Mouse (Mus musculus) left cerebral cortex, adult 18-20 months (tissue): Measurements from ENCODE around the gene Themis. TPM values are rescaled to one million over a fixed set of nuclear protein-coding genes. Genes with fewer than 3 reads are reported as not detected.

Experiments
- DNase-seq, 2 experiments: peaks; one replicate each; pipeline ENCODE4 v3.0.0; 2021 to 2022; ENCODE audit warnings: low spot score in 2 of 2, mixed read lengths in 1 of 2
- long read RNA-seq, 2 experiments: library from polyadenylated mRNA; stranded (forward); transcript quantifications; one replicate each; pipeline ENCODE4 v2.0.0; 2021
- total RNA-seq, 2 experiments: library from RNA; stranded (reverse); gene quantifications; 2 replicates each; pipeline ENCODE4 v1.2.3; 2021

Gene Themis
- total RNA-seq: under 1 TPM in 1 of 2 experiments, not detected in 1; 0.37 TPM
- long read RNA-seq, experiment 1: 0 reads
- long read RNA-seq, experiment 2: 0 reads

- DNase-seq: no peak
These were observed at the start of gene Themis for GRCm38 (mm10) chr10:28668261-28668660. Gene Themis, plus strand, starts transcription at chr10:28668360.

DNA sequence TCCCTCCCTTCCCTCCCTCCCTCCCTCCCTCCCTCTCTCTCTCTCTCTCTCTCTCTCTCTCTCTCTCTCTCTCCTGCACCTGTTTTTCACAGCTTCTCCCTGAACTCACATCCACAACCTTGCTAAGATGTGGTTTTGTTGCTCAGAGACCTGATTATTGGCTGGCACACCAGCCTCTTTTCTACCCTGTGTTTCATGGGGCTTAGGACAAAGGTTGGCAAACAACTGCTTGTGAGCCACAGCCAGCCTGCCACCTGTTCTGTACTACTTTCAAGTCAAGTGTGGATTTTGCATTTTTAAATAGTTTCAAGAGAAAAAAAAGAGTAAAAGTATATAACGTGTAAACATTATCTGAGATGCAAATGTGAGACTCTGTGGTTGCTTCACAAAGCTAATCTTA, 48.7 kb upstream of the Themis start:
- DNase-seq: no peak

DNA sequence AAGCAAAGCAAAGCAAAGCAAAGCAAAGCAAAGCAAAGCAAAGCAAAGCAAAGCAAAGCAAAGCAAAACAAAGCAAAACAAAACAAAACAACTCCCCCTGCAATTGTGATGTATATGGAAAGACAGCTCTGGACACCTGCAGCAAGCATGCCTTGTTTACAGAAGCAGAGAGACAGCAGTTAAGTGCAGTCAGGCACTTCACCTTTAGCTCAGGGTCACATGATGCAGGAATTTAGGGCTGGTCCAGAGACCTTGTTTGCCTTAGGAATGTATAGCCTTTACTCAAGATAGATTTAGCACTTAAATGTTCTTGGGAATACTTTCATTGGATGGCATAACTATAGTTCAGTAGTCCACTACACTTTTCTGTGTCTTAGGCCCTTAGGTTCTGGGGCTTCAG, 32.1 kb upstream of the Themis start:
- DNase-seq: no peak

GRCm38 (mm10) chr10:28641887-28642286, 26.3 kb upstream of the Themis start:
- DNase-seq: no peak

- DNase-seq: no peak
These were observed 20.3 kb upstream of the Themis start for GRCm38 (mm10) chr10:28647855-28648254.

- DNase-seq: no peak
These were observed 18.9 kb upstream of the Themis start for GRCm38 (mm10) chr10:28649109-28649899.

- no peak for DNase-seq
These were observed 18.3 kb upstream of the Themis start for GRCm38 (mm10) chr10:28649900-28650160.

- DNase-seq: no peak
These were observed 16.2 kb upstream of the Themis start for GRCm38 (mm10) chr10:28651910-28652309.

- no peak for DNase-seq
These were observed 13.4 kb upstream of the Themis start for GRCm38 (mm10) chr10:28654733-28655132.

DNA sequence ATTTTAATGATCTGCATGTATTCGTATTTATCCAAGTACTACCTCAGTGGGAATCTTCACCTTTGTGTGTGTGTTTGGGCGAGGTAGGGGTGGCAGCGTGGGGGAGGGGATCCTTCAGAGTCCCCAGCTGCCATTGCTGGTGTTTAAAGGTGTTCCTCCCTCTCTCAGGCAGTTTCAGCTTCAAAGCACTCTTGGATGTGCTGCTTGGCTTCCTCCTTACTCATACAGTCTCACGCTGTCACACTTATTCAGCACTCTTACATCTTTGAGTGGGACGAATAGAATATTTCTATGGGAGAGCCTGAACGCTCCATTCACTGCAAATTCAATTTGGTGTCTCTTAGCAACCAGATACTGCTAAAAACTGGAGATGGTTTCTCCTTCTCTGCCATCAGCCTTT, 3.0 kb upstream of the Themis start:
- DNase-seq: peak; percentile 1 to 3

DNA sequence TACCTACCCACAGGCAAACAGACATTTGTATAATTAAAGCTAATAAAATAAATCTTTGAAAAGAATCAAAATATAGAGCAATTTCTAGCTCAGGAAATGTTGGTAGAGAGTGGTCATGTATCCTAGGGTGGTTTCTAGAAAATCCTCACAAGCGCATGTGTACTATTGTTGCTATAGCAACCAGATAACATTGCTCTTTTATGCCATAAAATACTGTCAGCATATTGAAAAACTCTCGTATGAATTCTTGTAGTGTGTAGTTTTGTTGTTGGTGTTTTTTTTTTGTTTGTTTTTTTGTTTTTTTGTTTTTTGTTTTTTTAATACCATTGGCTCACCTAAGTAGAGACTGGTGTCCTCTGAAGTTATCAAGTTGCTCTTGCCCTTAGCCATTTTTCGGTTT, 5.8 kb downstream of the Themis start:
- DNase-seq: no peak

GRCm38 (mm10) chr10:28675337-28675736, 7.2 kb downstream of the Themis start:
- no peak for DNase-seq

DNA sequence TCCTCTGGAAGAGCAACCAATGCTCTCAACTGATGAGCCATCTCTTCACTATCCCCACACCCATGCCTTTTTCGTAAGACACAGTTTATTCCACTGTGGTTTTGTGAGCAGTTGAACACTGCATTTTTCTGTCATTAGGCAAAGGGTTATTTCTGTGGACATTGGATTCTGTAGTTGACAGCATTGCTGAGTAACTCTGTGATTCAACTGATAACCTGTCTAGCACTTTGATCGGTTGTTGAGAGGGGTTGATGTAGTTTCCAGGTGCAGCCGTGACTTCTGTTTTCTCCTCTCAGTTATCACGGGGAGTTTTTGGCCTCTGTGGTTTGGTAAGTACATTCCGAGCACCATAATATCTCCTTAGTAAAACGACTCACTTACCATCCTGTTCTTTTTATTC, 26.8 kb downstream of the Themis start:
- no peak for DNase-seq

GRCm38 (mm10) chr10:28696032-28696431, 27.9 kb downstream of the Themis start:
- no peak for DNase-seq

DNA sequence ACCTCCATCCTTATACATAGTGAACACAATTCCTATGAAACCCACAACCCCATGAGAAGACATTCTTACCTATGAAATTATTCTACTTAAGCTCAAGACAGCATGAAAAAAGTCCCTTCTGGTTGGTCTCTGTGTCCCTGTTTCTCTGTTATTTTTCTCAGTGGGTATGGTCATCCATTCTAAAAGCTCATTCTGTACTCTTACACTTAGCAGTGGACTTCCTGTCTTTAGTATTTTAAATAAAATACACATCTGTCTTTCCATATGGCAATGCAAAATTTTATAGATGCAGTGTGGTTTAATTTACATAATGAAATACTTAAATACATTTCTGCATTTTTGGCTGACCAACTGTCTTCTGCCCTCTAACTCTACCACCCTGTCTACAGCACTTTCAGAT, 30.0 kb downstream of the Themis start:
- no peak for DNase-seq

- no peak for DNase-seq
These were observed 53.7 kb downstream of the Themis start for GRCm38 (mm10) chr10:28721828-28722227.

DNA sequence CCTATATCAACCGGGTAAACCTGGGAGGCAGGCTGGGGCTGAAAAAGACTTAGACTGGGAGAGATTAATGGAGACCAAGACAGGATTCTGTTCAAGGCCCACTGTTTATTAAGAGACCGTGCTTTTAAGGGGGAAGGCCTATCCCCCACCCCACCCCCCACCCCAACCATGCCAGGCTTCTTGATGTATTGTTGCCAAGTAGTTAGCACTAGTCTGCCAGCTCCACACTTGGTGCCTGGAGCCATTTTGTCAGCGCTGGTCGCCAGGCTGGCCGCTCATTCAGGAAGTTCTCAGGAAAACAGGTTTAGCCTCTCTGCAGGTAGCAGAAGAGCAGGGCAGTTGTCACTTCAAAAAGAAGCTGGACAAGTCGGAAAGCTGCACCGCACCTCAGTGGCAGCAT, 55.1 kb downstream of the Themis start:
- DNase-seq: no peak

- peak in 1 of 2 experiments; percentile 34 for DNase-seq
These were observed 62.0 kb downstream of the Themis start for GRCm38 (mm10) chr10:28730122-28730521.

- DNase-seq: no peak
These were observed 69.8 kb downstream of the Themis start for GRCm38 (mm10) chr10:28737953-28738352.

DNA sequence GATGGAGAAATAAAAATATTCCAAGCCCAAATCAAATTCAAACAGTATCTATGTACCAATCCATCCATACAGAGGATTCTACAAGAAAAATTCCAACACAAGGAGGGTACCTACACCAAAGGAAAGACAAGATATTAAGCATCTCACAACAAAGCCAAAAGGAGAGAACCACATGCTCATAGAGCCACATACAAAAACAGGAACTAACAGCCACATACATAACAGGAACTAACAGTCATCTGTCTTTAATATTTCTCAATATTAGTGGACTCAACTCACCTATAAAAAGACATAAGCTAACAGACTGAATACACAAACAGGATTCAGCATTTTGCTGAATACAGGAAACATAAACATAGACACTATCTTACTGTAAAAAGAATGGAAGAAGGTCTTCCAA, 78.3 kb downstream of the Themis start:
- DNase-seq: no peak

GRCm38 (mm10) chr10:28753321-28753720, 85.2 kb downstream of the Themis start:
- DNase-seq: no peak

DNA sequence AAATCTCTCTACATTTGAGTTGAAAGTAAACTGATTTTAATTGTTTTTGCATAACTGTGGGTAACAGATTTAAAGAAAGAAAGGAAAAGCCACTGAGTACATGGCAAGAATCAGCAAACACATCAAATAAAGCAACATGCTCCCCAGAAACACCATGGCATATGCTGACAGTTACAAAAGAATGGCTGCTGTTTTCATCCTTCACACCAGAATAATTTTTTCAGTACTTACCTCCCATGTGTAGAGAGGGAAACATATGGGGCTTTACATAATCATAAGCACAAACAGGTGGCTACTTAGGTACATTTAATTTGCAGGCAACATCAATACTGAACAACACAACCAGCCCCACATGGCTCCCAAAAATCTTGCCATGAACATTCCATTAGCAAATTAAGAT, 86.8 kb downstream of the Themis start:
- DNase-seq: no peak

- DNase-seq: no peak
These were observed 108.7 kb downstream of the Themis start for GRCm38 (mm10) chr10:28776777-28777402.
